Mouse (Mus musculus) MEL (cell line): ENCODE measurements around the gene Olfr549.

Experiments
- CTCF ChIP-seq, 3 experiments: IDR thresholded peaks in 2 of 3; conservative IDR thresholded peaks in 1 of 3; 2 replicates each; pipeline ENCODE4 v1.5.1; 2011 to 2012; ENCODE audit warnings: low read length in 3 of 3, low read depth in 2 of 3, mild to moderate bottlenecking in 2 of 3, improper control_type of control experiment in 1 of 3, inconsistent platforms in 1 of 3, mixed read lengths in 1 of 3, moderate library complexity in 1 of 3; ENCODE audit not compliant: control insufficient read depth in 1 of 3, insufficient read depth in 1 of 3, poor library complexity in 1 of 3, severe bottlenecking in 1 of 3
- E2F4 ChIP-seq: IDR thresholded peaks from 2 replicates; pipeline ENCODE4 v1.6.1; 2011; ENCODE audit warnings: low read depth, low read length, improper control_type of control experiment, borderline replicate concordance
- EP300 ChIP-seq, 2 experiments: IDR thresholded peaks; 2 replicates each; pipeline ENCODE4 v1.6.1; 2011; ENCODE audit warnings: improper control_type of control experiment in 2 of 2, low read length in 2 of 2, low read depth in 1 of 2, mild to moderate bottlenecking in 1 of 2
- HCFC1 ChIP-seq: IDR thresholded peaks from 2 replicates; pipeline ENCODE4 v1.6.1; 2012; ENCODE audit warnings: low read depth, mild to moderate bottlenecking, inconsistent platforms, low read length, improper control_type of control experiment, moderate library complexity
- MAFK ChIP-seq: IDR thresholded peaks from 2 replicates; pipeline ENCODE4 v1.6.1; 2011; ENCODE audit warnings: low read depth, mild to moderate bottlenecking, low read length, improper control_type of control experiment, borderline replicate concordance
- POLR2A ChIP-seq, 2 experiments: IDR thresholded peaks; 2 replicates each; pipeline ENCODE4 v1.6.1; 2011 to 2012; ENCODE audit warnings: low read length in 2 of 2, mild to moderate bottlenecking in 2 of 2, control low read depth in 1 of 2, improper control_type of control experiment in 1 of 2, low read depth in 1 of 2, moderate library complexity in 1 of 2; ENCODE audit not compliant: control insufficient read depth in 1 of 2, insufficient read depth in 1 of 2, poor library complexity in 1 of 2
- POLR2AphosphoS2 ChIP-seq: IDR thresholded peaks from 2 replicates; pipeline ENCODE4 v1.6.1; 2011; ENCODE audit warnings: low read length, improper control_type of control experiment
- RAD21 ChIP-seq: IDR thresholded peaks from 2 replicates; pipeline ENCODE4 v1.6.1; 2011; ENCODE audit warnings: mild to moderate bottlenecking, low read depth, low read length, improper control_type of control experiment
- SMC3 ChIP-seq: IDR thresholded peaks from 2 replicates; pipeline ENCODE4 v1.6.1; 2011; ENCODE audit warnings: low read depth, low read length, improper control_type of control experiment
- TCF12 ChIP-seq: IDR thresholded peaks from 2 replicates; pipeline ENCODE4 v1.6.1; 2014; ENCODE audit warnings: low read depth, mild to moderate bottlenecking, inconsistent platforms, low read length, improper control_type of control experiment, moderate library complexity
- USF1 ChIP-seq: IDR thresholded peaks from 2 replicates; pipeline ENCODE4 v1.6.1; 2014; ENCODE audit warnings: low read depth, mild to moderate bottlenecking, inconsistent platforms, low read length, improper control_type of control experiment, moderate library complexity
- ZMIZ1 ChIP-seq: IDR thresholded peaks from 2 replicates; pipeline ENCODE4 v1.6.1; 2012; ENCODE audit warnings: low read depth, mild to moderate bottlenecking, inconsistent platforms, low read length, improper control_type of control experiment, moderate library complexity

GRCm38 (mm10) chr7:102501986-102502385, 47.7 kb upstream of the Olfr549 start:
- TF ChIP-seq CTCF (IDR thresholded peaks at IDR 0.05 in 2 of 3, conservative IDR thresholded peaks at IDR 0.05 in 1 of 3; ENCODE audit: control insufficient read depth in 1 of 3, insufficient read depth in 1 of 3, low read depth in 2 of 3, low read length in 3 of 3, poor library complexity in 1 of 3, severe bottlenecking in 1 of 3) (no peak), POLR2A (IDR thresholded peaks at IDR 0.05; ENCODE audit: control insufficient read depth in 1 of 2, insufficient read depth in 1 of 2, low read depth in 1 of 2, low read length in 2 of 2, poor library complexity in 1 of 2) (no peak), E2F4 (no peak), TCF12 (no peak), EP300 (IDR thresholded peaks at IDR 0.05; ENCODE audit: low read depth in 1 of 2, low read length in 2 of 2) (no peak), SMC3 (no peak), USF1 (no peak), ZMIZ1 (no peak), RAD21 (no peak), MAFK (no peak), POLR2AphosphoS2 (no peak), HCFC1 (no peak)
